Mouse (Mus musculus) frontal cortex, postnatal 25 days (tissue): ENCODE measurements around the gene Atf6.

ENCODE experiments used
- DNase-seq, 2 experiments: peaks; one replicate each; pipeline ENCODE4 v3.0.0; 2022; ENCODE audit warnings: low spot score in 2 of 2

The Atf6 gene

GRCm38 (mm10) chr1:170882915-170883485 lies 15.4 kb upstream of the Atf6 start:
- DNase-seq, result no peak

GRCm38 (mm10) chr1:170876906-170877305 lies 9.3 kb upstream of the Atf6 start:
- DNase-seq, result no peak

- DNase-seq, result no peak
Measured at GRCm38 (mm10) chr1:170875676-170876075, 8.1 kb upstream of the Atf6 start.

- no peak for DNase-seq
Measured at GRCm38 (mm10) chr1:170871961-170872360, 4.4 kb upstream of the Atf6 start.

- DNase-seq, result no peak
Measured at GRCm38 (mm10) chr1:170871402-170871801, 3.8 kb upstream of the Atf6 start.

GRCm38 (mm10) chr1:170868905-170869283 lies 1.3 kb upstream of the Atf6 start:
- no peak for DNase-seq

- peak; percentile 49 to 70 for DNase-seq
Measured at GRCm38 (mm10) chr1:170868107-170868904, 735 bp upstream of the Atf6 start.

- no peak for DNase-seq
Measured at GRCm38 (mm10) chr1:170866992-170867690, 430 bp downstream of the Atf6 start.

- no peak for DNase-seq
Measured at GRCm38 (mm10) chr1:170865406-170865805, 2.2 kb downstream of the Atf6 start.

- DNase-seq, result no peak
Measured at GRCm38 (mm10) chr1:170864754-170865153, 2.8 kb downstream of the Atf6 start.

- no peak for DNase-seq
Measured at GRCm38 (mm10) chr1:170864234-170864633, 3.3 kb downstream of the Atf6 start.

GRCm38 (mm10) chr1:170863033-170863432 lies 4.5 kb downstream of the Atf6 start:
- no peak for DNase-seq

- no peak for DNase-seq
Measured at GRCm38 (mm10) chr1:170862435-170862717, 5.2 kb downstream of the Atf6 start.

GRCm38 (mm10) chr1:170861671-170862434 lies 5.7 kb downstream of the Atf6 start:
- no peak for DNase-seq

- no peak for DNase-seq
Measured at GRCm38 (mm10) chr1:170858872-170859271, 8.7 kb downstream of the Atf6 start.

GRCm38 (mm10) chr1:170857369-170857768 lies 10.2 kb downstream of the Atf6 start:
- DNase-seq, result no peak

- DNase-seq, result no peak
Measured at GRCm38 (mm10) chr1:170855056-170855760, 12.4 kb downstream of the Atf6 start.

- DNase-seq, result no peak
Measured at GRCm38 (mm10) chr1:170853604-170854003, 14.0 kb downstream of the Atf6 start.

- no peak for DNase-seq
Measured at GRCm38 (mm10) chr1:170850637-170851624, 16.6 kb downstream of the Atf6 start.

- no peak for DNase-seq
Measured at GRCm38 (mm10) chr1:170850007-170850406, 17.6 kb downstream of the Atf6 start.
